Mouse (Mus musculus) limb, embryonic 14.5 days (tissue): ENCODE measurements around the gene Krt42. TPM values are rescaled to one million over a fixed set of nuclear protein-coding genes. Genes with fewer than 3 reads are reported as not detected.

Experiments
- ATAC-seq: fragments of 200-750 bp; cut with Nextera tagmentation; 2 replicates; pipeline ENCODE4 v1.8.0; 2017; ENCODE audit warnings: low read depth, moderate number of reproducible peaks, moderate TSS enrichment; ENCODE audit not compliant: low FRiP score
- DNase-seq: peaks from one replicate; pipeline ENCODE4 v3.0.0-alpha.2; 2015; ENCODE audit warnings: low spot score
- H3K27ac ChIP-seq: fragments of 300-500 bp; sonication (generic); replicated peaks from 2 replicates; pipeline ENCODE4 v1.5.1; 2014; ENCODE audit warnings: low read depth, mild to moderate bottlenecking, low read length, moderate library complexity, mixed read lengths
- H3K27me3 ChIP-seq: fragments of 300-500 bp; sonication (generic); 2 replicates; pipeline ENCODE4 v1.6.1; 2014; ENCODE audit warnings: low read length, mixed read lengths; ENCODE audit not compliant: control insufficient read depth, insufficient read depth
- H3K36me3 ChIP-seq: fragments of 300-500 bp; sonication (generic); 2 replicates; pipeline ENCODE4 v1.6.1; 2014; ENCODE audit warnings: mild to moderate bottlenecking, low read length, moderate library complexity, mixed read lengths; ENCODE audit not compliant: control insufficient read depth, insufficient read depth
- H3K4me1 ChIP-seq: fragments of 300-500 bp; sonication (generic); 2 replicates; pipeline ENCODE4 v1.6.1; 2014; ENCODE audit warnings: antibody characterized with exemption, low read length, mixed read lengths; ENCODE audit not compliant: control insufficient read depth, insufficient read depth
- H3K4me2 ChIP-seq: fragments of 300-500 bp; sonication (generic); replicated peaks from 2 replicates; pipeline ENCODE4 v1.6.1; 2014; ENCODE audit warnings: low read depth, mild to moderate bottlenecking, low read length, moderate library complexity; ENCODE audit not compliant: severe bottlenecking
- H3K4me3 ChIP-seq: fragments of 300-500 bp; sonication (generic); replicated peaks from 2 replicates; pipeline ENCODE4 v1.5.1; 2014; ENCODE audit warnings: low read length
- H3K9ac ChIP-seq: fragments of 300-500 bp; sonication (generic); 2 replicates; pipeline ENCODE4 v1.6.1; 2014; ENCODE audit warnings: mild to moderate bottlenecking, low read depth, low read length, moderate library complexity; ENCODE audit not compliant: severe bottlenecking
- H3K9me3 ChIP-seq: fragments of 300-500 bp; sonication (generic); 2 replicates; pipeline ENCODE4 v1.6.1; 2016; ENCODE audit warnings: low read length; ENCODE audit not compliant: control insufficient read depth
- POLR2A ChIP-seq: fragments of 200-500 bp; IDR thresholded peaks from 2 replicates; pipeline ENCODE4 v1.8.0; 2012; ENCODE audit warnings: inconsistent platforms, mild to moderate bottlenecking, moderate library complexity, borderline replicate concordance; ENCODE audit not compliant: insufficient read depth, insufficient read length; ENCODE audit errors: extremely low read depth
- WGBS: fragments of 180-500 bp; shearing (Covaris S2); extraction: QIAGEN DNeasy Blood & Tissue Kit; methylation state at CpG from one replicate; pipeline ENCODE4 v1.1.7; 2014; 5-methylcytosine and 5-hydroxymethylcytosine counted together
- polyA plus RNA-seq, 2 experiments: library from polyadenylated mRNA; depleted of rRNA in 1 of 2; stranded (reverse) in 1 of 2; unstranded in 1 of 2; fragments of >200 nt; fragmentation: Nextera tagmentation in 1 of 2; extraction: Ambion mirVana in 1 of 2; gene quantifications; 2 replicates each; pipeline versions ENCODE4 v1.2.1 to v1.2.3; 2012 to 2014

Krt42 gene
- polyA plus RNA-seq, 2 experiments: 0.08 TPM; not detected in 1

GRCm38 (mm10) chr11:100298274-100299036 is 28.8 kb upstream of the Krt42 start:
- H3K36me3 ChIP-seq: no peaks in the 10 kb centered on the region
- 0 out of 2 replicates have a peak overlapping the region, but pooled peaks have one; percentile 7 for H3K4me3 ChIP-seq
- H3K9ac ChIP-seq: no peak overlapping the region
- no peak overlapping the region for H3K27ac ChIP-seq
- peak; percentile 68 for DNase-seq
- 20% methylated on average over 18 of the region's 18 CpGs for WGBS
- peak overlapping the region; percentile 28 for H3K4me2 ChIP-seq
- H3K27me3 ChIP-seq: no peaks in the 10 kb centered on the region
- no peaks in the 10 kb centered on the region for H3K4me1 ChIP-seq
- no peak for TF ChIP-seq POLR2A
- H3K9me3 ChIP-seq: no peaks in the 10 kb centered on the region
- ATAC-seq: peak; percentile 27; the same call in 1 of the 2 replicates

DNA sequence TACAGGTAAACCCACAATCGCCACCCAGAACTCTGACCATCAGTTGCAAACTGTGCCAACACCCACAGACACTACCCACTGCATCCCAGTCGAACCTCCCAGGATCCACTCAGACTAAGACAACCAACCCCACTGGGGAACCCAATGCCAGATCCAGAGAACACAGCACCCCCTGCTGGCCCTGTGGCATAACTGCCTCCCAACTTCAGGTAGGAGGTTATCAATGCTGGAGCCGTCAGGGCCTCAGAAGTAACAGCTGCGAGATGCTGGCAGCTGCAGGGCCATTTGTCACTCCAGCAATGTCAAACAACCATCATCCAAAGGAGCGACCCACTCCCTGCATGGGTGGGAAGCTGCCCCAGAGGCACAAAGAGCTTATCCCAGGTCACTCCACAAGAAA is 28.1 kb upstream of the Krt42 start:
- no peaks in the 10 kb centered on the region for H3K4me1 ChIP-seq
- H3K9me3 ChIP-seq: no peaks in the 10 kb centered on the region
- H3K27me3 ChIP-seq: no peaks in the 10 kb centered on the region
- 0 out of 2 replicates have a peak overlapping the region, but pooled peaks have one; percentile 7 for H3K4me3 ChIP-seq
- DNase-seq (no peak), ATAC-seq (no peak; the same call in 1 of the 2 replicates)
- no peaks in the 10 kb centered on the region for H3K36me3 ChIP-seq
- WGBS: 29% methylated on average over 5 of the region's 5 CpGs
- no peak overlapping the region for H3K9ac ChIP-seq
- no peak overlapping the region for H3K27ac ChIP-seq
- no peak for TF ChIP-seq POLR2A
- H3K4me2 ChIP-seq: peak overlapping the region; percentile 28; the same call in 1 of the 2 replicates

DNA sequence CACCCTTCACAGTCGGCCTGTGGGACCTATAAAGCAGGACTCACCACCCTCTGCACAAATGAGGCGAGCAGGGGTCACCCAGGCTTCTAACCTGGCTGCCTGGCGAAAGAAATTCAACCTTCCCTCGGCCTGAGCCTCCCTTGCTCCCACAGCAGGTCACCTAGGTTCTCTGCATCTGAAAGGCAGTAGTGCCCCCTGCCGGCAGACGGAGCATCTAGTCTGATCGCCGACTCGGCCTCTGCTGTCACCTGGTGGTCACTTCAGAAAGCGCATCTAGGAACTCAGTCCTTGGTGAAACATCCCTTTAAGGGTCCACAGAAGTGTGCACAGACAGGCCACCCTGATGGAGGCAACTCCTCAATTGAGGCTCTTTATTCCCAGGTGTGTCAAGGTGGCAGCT is 25.6 kb upstream of the Krt42 start:
- WGBS: 8% methylated on average over 10 of the region's 10 CpGs
- TF ChIP-seq POLR2A: no peak
- Histone ChIP-seq H3K27me3 (no peaks in the 10 kb centered on the region), H3K4me1 (0 out of 2 replicates have a peak, but pooled peaks cover 4% of the 10 kb centered on the region), H3K4me3 (no peak overlapping the region), H3K36me3 (no peaks in the 10 kb centered on the region), H3K9me3 (no peaks in the 10 kb centered on the region), H3K4me2 (no peak overlapping the region), H3K27ac (no peak overlapping the region), H3K9ac (no peak overlapping the region)
- ATAC-seq (peak; percentile 41; the same call in 1 of the 2 replicates), DNase-seq (peak; percentile 81)

- ATAC-seq: no peak
- no peak for TF ChIP-seq POLR2A
- Histone ChIP-seq H3K9ac (no peak overlapping the region), H3K9me3 (no peaks in the 10 kb centered on the region), H3K4me1 (0 out of 2 replicates have a peak, but pooled peaks cover 4% of the 10 kb centered on the region), H3K36me3 (no peaks in the 10 kb centered on the region), H3K27ac (no peak overlapping the region), H3K27me3 (no peaks in the 10 kb centered on the region), H3K4me2 (no peak overlapping the region), H3K4me3 (no peak overlapping the region)
- DNase-seq: no peak
- 47% methylated on average over 6 of the region's 6 CpGs for WGBS
Measured at GRCm38 (mm10) chr11:100292884-100293283, 23.2 kb upstream of the Krt42 start.

- H3K36me3 ChIP-seq: no peaks in the 10 kb centered on the region
- no peak overlapping the region for H3K4me3 ChIP-seq
- H3K9me3 ChIP-seq: no peaks in the 10 kb centered on the region
- WGBS: 47% methylated on average over 5 of the region's 5 CpGs
- ATAC-seq (no peak), DNase-seq (no peak)
- no peak overlapping the region for H3K9ac ChIP-seq
- H3K27ac ChIP-seq: no peak overlapping the region
- H3K4me1 ChIP-seq: peaks cover 7% of the 10 kb centered on the region; the same call in 1 of the 2 replicates
- no peak for TF ChIP-seq POLR2A
- H3K27me3 ChIP-seq: no peaks in the 10 kb centered on the region
- H3K4me2 ChIP-seq: no peak overlapping the region
Measured at GRCm38 (mm10) chr11:100290235-100290634, 20.6 kb upstream of the Krt42 start.
